ENCODE assay signal across 9 mouse cellular contexts in the genomic region with DNA sequence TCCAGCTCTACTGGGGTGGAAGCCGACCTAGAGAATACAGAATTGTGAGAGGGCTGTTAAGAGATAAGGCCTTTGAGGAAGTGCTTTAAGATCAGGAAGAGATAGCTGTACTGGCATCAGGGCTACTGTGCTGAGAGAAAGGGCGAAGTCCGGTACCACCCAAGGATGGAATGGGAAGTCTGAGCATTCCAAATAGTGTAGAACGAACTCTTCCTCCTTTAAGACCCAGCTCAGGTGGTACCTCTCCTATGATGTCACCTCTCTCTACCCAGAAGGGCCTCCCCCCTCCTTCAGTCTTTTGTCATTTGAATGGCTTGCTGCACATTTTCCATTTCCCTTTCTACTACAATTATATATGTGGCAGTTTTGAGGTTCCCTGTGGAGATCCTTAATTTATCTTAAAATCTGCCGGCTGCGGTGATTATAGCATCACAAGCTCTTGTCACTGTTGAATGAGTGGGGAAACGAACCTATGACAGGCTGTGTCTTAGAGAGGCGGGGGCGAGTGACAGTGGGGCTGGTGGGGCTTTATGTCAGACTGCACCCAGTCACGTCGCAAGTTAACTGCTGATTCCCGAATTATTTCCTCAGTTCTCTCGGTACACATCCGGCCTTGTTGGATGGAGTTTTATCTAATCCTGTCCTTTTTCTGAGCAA. TPM values are rescaled to one million over a fixed set of nuclear protein-coding genes. Genes with fewer than 3 reads are reported as not detected.
DNase-seq lines count a peak whose midpoint lies in the region; ATAC-seq lines count a peak whose summit lies in the region.
"Had no signal": no experiment of that assay in that cellular context is flagged by ENCODE, and none has a peak within 500 bp of the region (broad histone marks: within the 10 kb centered on the region; RNA-seq: fewer than 3 reads in every experiment).

No protein-coding gene starts in this region.

- H3K4me3 ChIP-seq in forebrain, embryonic 11.5 days (ENCODE audit: low read depth, low read length), result no peak overlapping the region
- no peak overlapping the region for H3K4me3 ChIP-seq in forebrain, embryonic 10.5 days

- no peaks in the 10 kb centered on the region for H3K36me3 ChIP-seq in forebrain, embryonic 11.5 days (ENCODE audit: control insufficient read depth, insufficient read depth, low read length)
- no peaks in the 10 kb centered on the region for H3K36me3 ChIP-seq in forebrain, embryonic 10.5 days (replicated peaks)

- no peaks in the 10 kb centered on the region for H3K9me3 ChIP-seq in forebrain, embryonic 11.5 days (ENCODE audit: control insufficient read depth, low read length)
- no peaks in the 10 kb centered on the region for H3K9me3 ChIP-seq in forebrain, embryonic 10.5 days

- no peak overlapping the region for H3K4me2 ChIP-seq in forebrain, embryonic 11.5 days (ENCODE audit: low read depth, low read length, severe bottlenecking)

- DNase-seq in forebrain, embryonic 11.5 days (ENCODE audit: low spot score), result no peak
- no peak for DNase-seq in forebrain, embryonic 10.5 days (ENCODE audit: extremely low spot score, low spot score)
- peak; percentile 35 for DNase-seq in retina, postnatal 1 day
- DNase-seq in retina, embryonic 14.5 days (ENCODE audit: low spot score), result no peak
- peak; percentile 71 for DNase-seq in induced T-regulatory cell, adult 2 months (ENCODE audit: low read depth)
- no peak for DNase-seq in layer of hippocampus, adult 18-20 months (ENCODE audit: low spot score in 2 of 2)
- no peak for DNase-seq in layer of hippocampus, postnatal 36 days

- H3K27ac ChIP-seq in forebrain, embryonic 11.5 days (ENCODE audit: low read depth, low read length), result no peak overlapping the region
- H3K27ac ChIP-seq in forebrain, embryonic 10.5 days, result no peak overlapping the region
- H3K27ac ChIP-seq: macrophage had no signal

- H3K9ac ChIP-seq in forebrain, embryonic 11.5 days (ENCODE audit: low read length), result no peak overlapping the region

- H3K27me3 ChIP-seq in forebrain, embryonic 11.5 days (ENCODE audit: control insufficient read depth, insufficient read depth, low read length), result no peaks in the 10 kb centered on the region
- no peaks in the 10 kb centered on the region for H3K27me3 ChIP-seq in forebrain, embryonic 10.5 days (ENCODE audit: poor library complexity, severe bottlenecking)

- ATAC-seq in forebrain, embryonic 11.5 days (replicated peaks; ENCODE audit: low FRiP score), result 0 out of 2 replicates have a peak, but pooled peaks have one; percentile 30
- peak; percentile 33; the same call in 1 of the 2 replicates for ATAC-seq in neutrophil, adult 5-6 weeks (ENCODE audit: extremely low read depth, insufficient number of reproducible peaks, low FRiP score, poor library complexity, severe bottlenecking)

- H3K4me1 ChIP-seq in forebrain, embryonic 11.5 days (replicated peaks; ENCODE audit: control insufficient read depth, insufficient read depth, low read length), result no peaks in the 10 kb centered on the region; the same call in 1 of the 2 replicates
- peaks cover 37% of the 10 kb centered on the region for H3K4me1 ChIP-seq in forebrain, embryonic 10.5 days

- WGBS in forebrain, embryonic 11.5 days, result 75% methylated on average over 14 of the region's 14 CpGs
- 71% methylated on average over 14 of the region's 14 CpGs for WGBS in forebrain, embryonic 10.5 days

RNA-seq across cellular contexts. Expression of gene Camk2d, which starts 13.8 kb away (rescaled TPM):
- 15.4 and 16.5 TPM in 2 replicates for polyA plus RNA-seq in forebrain, embryonic 11.5 days (2014; fragmentation: Nextera tagmentation; extraction: Ambion mirVana)
- 10.3 and 10.7 TPM in 2 replicates for polyA plus RNA-seq in forebrain, embryonic 10.5 days (2016; fragmentation: Nextera tagmentation; extraction: Ambion mirVana)
- total RNA-seq in neutrophil, adult 5-6 weeks (2017), result 132 and 166 TPM in 2 replicates
- 10 to 100 TPM; 42.6 to 48.9 TPM for total RNA-seq in layer of hippocampus, adult 18-20 months (2021)
- total RNA-seq in layer of hippocampus, postnatal 36 days (2021), result 10 to 100 TPM; 32.2 to 33.1 TPM

Comparison
In these comparisons a context has a peak if more than half of its experiments do, and no peak if none do; other contexts are left out.
1. DNase-seq: peak in retina, postnatal 1 day (single experiment) and induced T-regulatory cell, adult 2 months (single experiment); none in forebrain, embryonic 11.5 days (single experiment), forebrain, embryonic 10.5 days (single experiment), retina, embryonic 14.5 days (single experiment), layer of hippocampus, adult 18-20 months (0 of 2) and layer of hippocampus, postnatal 36 days (0 of 2).